Mouse (Mus musculus): ENCODE measurements at regions not wholly inside any gene's neighbourhood (a gene's known extent, or its start where the extent isn't known, plus 50 kb on each side); places are given as distances from the start of the nearest gene placed in this dataset.

GRCm38 (mm10) chr9:60968281-60969031 is 174.1 kb downstream of the Uaca start:
- no peak for TF ChIP-seq CTCF (IDR thresholded peaks at IDR 0.05)
- no peaks in the 10 kb centered on the region for H3K27me3 ChIP-seq
- DNase-seq (ENCODE audit: low read depth, low spot score) (no peak), ATAC-seq (no peak)
- CTCF ChIA-PET = no interaction called here
- in situ Hi-C loops (cut with MboI; ENCODE audit: low pct_unique_long_range_greater_than_20kb) = no loop called here
- POLR2A ChIA-PET = no interaction called here

GRCm38 (mm10) chr9:60972201-60972910 is 178.0 kb downstream of the Uaca start:
- H3K27me3 ChIP-seq = no peaks in the 10 kb centered on the region
- DNase-seq (ENCODE audit: low read depth, low spot score) = no peak
- ChIA-PET POLR2A (no interaction called here), CTCF (no interaction called here)
- no peak for ATAC-seq
- no peak for TF ChIP-seq CTCF (IDR thresholded peaks at IDR 0.05)
- in situ Hi-C loops (cut with MboI; ENCODE audit: low pct_unique_long_range_greater_than_20kb) = no loop called here

GRCm38 (mm10) chr9:60974546-60974945 is 180.2 kb downstream of the Uaca start:
- ATAC-seq = no peak
- in situ Hi-C loops (cut with MboI; ENCODE audit: low pct_unique_long_range_greater_than_20kb) = no loop called here
- no peak for DNase-seq (ENCODE audit: low read depth, low spot score)
- TF ChIP-seq CTCF (IDR thresholded peaks at IDR 0.05) = no peak
- no peaks in the 10 kb centered on the region for H3K27me3 ChIP-seq
- POLR2A ChIA-PET = no interaction called here
- CTCF ChIA-PET = no interaction called here

- ATAC-seq (no peak), DNase-seq (ENCODE audit: low read depth, low spot score) (no peak)
- ChIA-PET CTCF (no interaction called here), POLR2A (no interaction called here)
- no peaks in the 10 kb centered on the region for H3K27me3 ChIP-seq
- in situ Hi-C loops (cut with MboI; ENCODE audit: low pct_unique_long_range_greater_than_20kb) = no loop called here
- no peak for TF ChIP-seq CTCF (IDR thresholded peaks at IDR 0.05)
Observed at GRCm38 (mm10) chr9:60982383-60983085, 188.2 kb downstream of the Uaca start.

GRCm38 (mm10) chr9:60983246-60983645 is 188.9 kb downstream of the Uaca start:
- POLR2A ChIA-PET = no interaction called here
- H3K27me3 ChIP-seq = no peaks in the 10 kb centered on the region
- in situ Hi-C loops (cut with MboI; ENCODE audit: low pct_unique_long_range_greater_than_20kb) = no loop called here
- no peak for TF ChIP-seq CTCF (IDR thresholded peaks at IDR 0.05)
- CTCF ChIA-PET = no interaction called here
- no peak for ATAC-seq
- DNase-seq (ENCODE audit: low read depth, low spot score) = no peak

GRCm38 (mm10) chr9:60988113-60988512 is 193.8 kb downstream of the Uaca start:
- DNase-seq (ENCODE audit: low read depth, low spot score) (no peak), ATAC-seq (no peak)
- in situ Hi-C loops (cut with MboI; ENCODE audit: low pct_unique_long_range_greater_than_20kb) = no loop called here

GRCm38 (mm10) chr9:60989670-60990391 is 195.5 kb downstream of the Uaca start:
- POLR2A ChIA-PET = no interaction called here
- no peaks in the 10 kb centered on the region for H3K27me3 ChIP-seq
- ATAC-seq (no peak), DNase-seq (ENCODE audit: low read depth, low spot score) (no peak)
- CTCF ChIA-PET = no interaction called here
- no peak for TF ChIP-seq CTCF (IDR thresholded peaks at IDR 0.05)
- in situ Hi-C loops (cut with MboI; ENCODE audit: low pct_unique_long_range_greater_than_20kb) = no loop called here

More at GRCm38 (mm10) chr9:60988113-60988512, 193.8 kb downstream of the Uaca start:
- CTCF ChIA-PET = interaction anchor here (1.4 kb wide), 1 partner anchor 11 kb away, joined by 3 read pairs; no protein-coding TSS in a partner anchor
- no peak for TF ChIP-seq CTCF (IDR thresholded peaks at IDR 0.05)
- POLR2A ChIA-PET = no interaction called here
- H3K27me3 ChIP-seq = no peaks in the 10 kb centered on the region

GRCm38 (mm10) chr9:60991509-60991908 is 197.2 kb downstream of the Uaca start:
- POLR2A ChIA-PET = no interaction called here
- in situ Hi-C loops (cut with MboI; ENCODE audit: low pct_unique_long_range_greater_than_20kb) = no loop called here
- H3K27me3 ChIP-seq = no peaks in the 10 kb centered on the region
- no peak for DNase-seq (ENCODE audit: low read depth, low spot score)
- TF ChIP-seq CTCF (IDR thresholded peaks at IDR 0.05) = no peak
- CTCF ChIA-PET = no interaction called here
- ATAC-seq = no peak

- POLR2A ChIA-PET = no interaction called here
- no peak for TF ChIP-seq CTCF (IDR thresholded peaks at IDR 0.05)
- H3K27me3 ChIP-seq = no peaks in the 10 kb centered on the region
- in situ Hi-C loops (cut with MboI; ENCODE audit: low pct_unique_long_range_greater_than_20kb) = no loop called here
- DNase-seq (ENCODE audit: low read depth, low spot score) = no peak
- CTCF ChIA-PET = no interaction called here
- no peak for ATAC-seq
Observed at GRCm38 (mm10) chr9:60993661-60994060, 199.3 kb downstream of the Uaca start.

GRCm38 (mm10) chr9:60995096-60995495 is 200.8 kb downstream of the Uaca start:
- no peak for DNase-seq (ENCODE audit: low read depth, low spot score)
- TF ChIP-seq CTCF (IDR thresholded peaks at IDR 0.05) = no peak
- ATAC-seq = no peak

More at GRCm38 (mm10) chr9:60995096-60995495, 200.8 kb downstream of the Uaca start:
- ChIA-PET POLR2A (no interaction called here), CTCF (interaction anchor here (1.6 kb wide), 1 partner anchor 17 kb away, joined by 4 read pairs; no protein-coding TSS in a partner anchor)
- in situ Hi-C loops (cut with MboI; ENCODE audit: low pct_unique_long_range_greater_than_20kb) = no loop called here
- H3K27me3 ChIP-seq = no peaks in the 10 kb centered on the region

Data from Patski (cell line).